Mouse (Mus musculus): ENCODE results near the gene 4930452B06Rik. TPM values are rescaled to one million over a fixed set of nuclear protein-coding genes. Genes with fewer than 3 reads are reported as not detected.

The 4930452B06Rik gene
- polyA plus RNA-seq, 1 experiment: 0.04 TPM

DNA sequence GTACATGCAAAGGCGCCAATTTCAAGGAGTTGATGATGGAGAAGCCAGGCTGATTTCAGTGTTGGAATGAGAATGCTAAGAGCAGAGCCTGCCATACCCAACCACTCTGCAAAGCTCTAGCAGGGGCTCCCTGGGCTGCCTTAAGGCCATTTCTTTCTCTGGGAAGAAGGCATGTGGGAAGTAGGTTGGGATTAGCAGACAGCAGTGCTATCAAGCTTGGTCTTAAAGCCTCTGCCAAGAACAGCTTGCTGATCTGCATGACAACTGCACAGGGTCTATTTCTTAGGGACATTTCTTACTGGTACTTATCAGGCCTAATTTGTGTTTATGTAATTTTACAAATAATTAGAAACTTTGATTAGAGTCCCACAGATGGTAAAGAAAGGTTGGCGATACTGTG lies 161.8 kb downstream of the 4930452B06Rik start:
- H3K4me1 ChIP-seq (ENCODE audit: control insufficient read depth, insufficient read depth, insufficient read length): no peaks in the 10 kb centered on the region
- WGBS: 94% methylated on average over 2 of the region's 2 CpGs
- H3K36me3 ChIP-seq (ENCODE audit: control insufficient read depth, insufficient read depth, low read length): no peaks in the 10 kb centered on the region
- DNase-seq (ENCODE audit: low read depth in 1 of 2, low spot score in 2 of 2): no peak
- no peak overlapping the region for H3K27ac ChIP-seq (ENCODE audit: insufficient read depth, low read length)
- no peaks in the 10 kb centered on the region for H3K27me3 ChIP-seq (ENCODE audit: control insufficient read depth, insufficient read depth, low read length)
- no peak overlapping the region for H3K4me3 ChIP-seq (ENCODE audit: extremely low read depth, insufficient read depth, insufficient read length)
- TF ChIP-seq CTCF (IDR thresholded peaks at IDR 0.05; ENCODE audit: extremely low read depth, insufficient read depth, insufficient read length, insufficient replicate concordance) (no peak), POLR2A (IDR thresholded peaks at IDR 0.05; ENCODE audit: low read depth, low read length) (no peak)

DNA sequence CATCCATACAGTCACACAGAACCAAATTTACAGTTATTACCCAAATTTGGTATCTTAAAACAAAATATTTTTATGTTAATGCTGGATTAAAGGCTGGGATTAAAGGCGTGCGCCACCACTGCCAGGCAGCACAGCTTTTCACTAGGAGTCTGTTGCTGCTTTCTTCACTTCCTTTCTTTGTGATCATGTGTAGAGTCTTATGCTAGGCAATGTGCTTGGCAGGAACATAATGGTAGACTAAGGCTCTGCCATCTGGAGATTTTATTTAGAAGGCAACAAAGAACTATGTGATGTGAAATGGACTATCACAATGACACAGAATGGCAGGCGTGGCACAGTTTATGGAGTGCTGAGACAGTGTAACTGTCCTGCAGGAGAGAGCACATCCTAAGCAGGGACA lies 162.7 kb downstream of the 4930452B06Rik start:
- TF ChIP-seq CTCF (IDR thresholded peaks at IDR 0.05; ENCODE audit: extremely low read depth, insufficient read depth, insufficient read length, insufficient replicate concordance) (no peak), POLR2A (IDR thresholded peaks at IDR 0.05; ENCODE audit: low read depth, low read length) (no peak)
- no peak for DNase-seq (ENCODE audit: low read depth in 1 of 2, low spot score in 2 of 2)
- WGBS: 96% methylated on average over 3 of the region's 3 CpGs
- no peak overlapping the region for H3K27ac ChIP-seq (ENCODE audit: insufficient read depth, low read length)
- no peak overlapping the region for H3K4me3 ChIP-seq (ENCODE audit: extremely low read depth, insufficient read depth, insufficient read length)
- no peaks in the 10 kb centered on the region for H3K27me3 ChIP-seq (ENCODE audit: control insufficient read depth, insufficient read depth, low read length)
- no peaks in the 10 kb centered on the region for H3K4me1 ChIP-seq (ENCODE audit: control insufficient read depth, insufficient read depth, insufficient read length)
- H3K36me3 ChIP-seq (ENCODE audit: control insufficient read depth, insufficient read depth, low read length): no peaks in the 10 kb centered on the region

- Histone ChIP-seq H3K4me3 (ENCODE audit: extremely low read depth, insufficient read depth, insufficient read length) (no peak overlapping the region), H3K4me1 (ENCODE audit: control insufficient read depth, insufficient read depth, insufficient read length) (no peaks in the 10 kb centered on the region), H3K36me3 (ENCODE audit: control insufficient read depth, insufficient read depth, low read length) (no peaks in the 10 kb centered on the region), H3K27ac (ENCODE audit: insufficient read depth, low read length) (no peak overlapping the region), H3K27me3 (ENCODE audit: control insufficient read depth, insufficient read depth, low read length) (no peaks in the 10 kb centered on the region)
- TF ChIP-seq CTCF (IDR thresholded peaks at IDR 0.05; ENCODE audit: extremely low read depth, insufficient read depth, insufficient read length, insufficient replicate concordance) (no peak), POLR2A (IDR thresholded peaks at IDR 0.05; ENCODE audit: low read depth, low read length) (no peak)
- 89% methylated on average over 5 of the region's 5 CpGs for WGBS
- DNase-seq (ENCODE audit: low read depth in 1 of 2, low spot score in 2 of 2): no peak
These were observed 163.5 kb downstream of the 4930452B06Rik start for GRCm38 (mm10) chr14:8502496-8502895.

DNA sequence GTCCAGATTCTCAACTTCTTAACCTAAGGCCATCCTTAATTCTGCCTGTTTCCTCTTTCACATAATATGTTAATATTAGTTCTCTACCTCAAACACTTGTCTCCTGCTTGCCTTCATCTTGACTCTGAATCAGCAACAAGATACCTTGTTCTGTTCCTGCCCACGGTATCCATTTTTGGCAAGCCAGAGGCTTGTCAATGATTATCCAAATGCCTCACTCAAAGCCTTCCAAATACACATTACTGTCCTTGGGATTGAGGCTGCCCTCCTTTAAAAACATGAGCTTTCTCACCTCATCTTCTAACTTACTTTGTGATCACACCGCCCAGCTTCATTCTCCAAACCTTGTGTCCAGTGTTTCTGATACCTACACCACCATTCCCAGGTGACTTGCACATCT lies 170.3 kb downstream of the 4930452B06Rik start:
- Histone ChIP-seq H3K4me1 (ENCODE audit: control insufficient read depth, insufficient read depth, insufficient read length) (no peaks in the 10 kb centered on the region), H3K27me3 (ENCODE audit: control insufficient read depth, insufficient read depth, low read length) (no peaks in the 10 kb centered on the region), H3K27ac (ENCODE audit: insufficient read depth, low read length) (no peak overlapping the region), H3K4me3 (ENCODE audit: extremely low read depth, insufficient read depth, insufficient read length) (no peak overlapping the region), H3K36me3 (ENCODE audit: control insufficient read depth, insufficient read depth, low read length) (no peaks in the 10 kb centered on the region)
- TF ChIP-seq CTCF (IDR thresholded peaks at IDR 0.05; ENCODE audit: extremely low read depth, insufficient read depth, insufficient read length, insufficient replicate concordance) (no peak), POLR2A (IDR thresholded peaks at IDR 0.05; ENCODE audit: low read depth, low read length) (no peak)
- no peak for DNase-seq (ENCODE audit: low read depth in 1 of 2, low spot score in 2 of 2)
- WGBS: 88% methylated on average over 2 of the region's 2 CpGs

GRCm38 (mm10) chr14:8494952-8495351 lies 171.1 kb downstream of the 4930452B06Rik start:
- Histone ChIP-seq H3K27me3 (ENCODE audit: control insufficient read depth, insufficient read depth, low read length) (no peaks in the 10 kb centered on the region), H3K27ac (ENCODE audit: insufficient read depth, low read length) (no peak overlapping the region), H3K4me1 (ENCODE audit: control insufficient read depth, insufficient read depth, insufficient read length) (no peaks in the 10 kb centered on the region), H3K36me3 (ENCODE audit: control insufficient read depth, insufficient read depth, low read length) (no peaks in the 10 kb centered on the region), H3K4me3 (ENCODE audit: extremely low read depth, insufficient read depth, insufficient read length) (no peak overlapping the region)
- 81% methylated on average over 4 of the region's 4 CpGs for WGBS
- TF ChIP-seq CTCF (IDR thresholded peaks at IDR 0.05; ENCODE audit: extremely low read depth, insufficient read depth, insufficient read length, insufficient replicate concordance) (no peak), POLR2A (IDR thresholded peaks at IDR 0.05; ENCODE audit: low read depth, low read length) (no peak)
- DNase-seq (ENCODE audit: low read depth in 1 of 2, low spot score in 2 of 2): no peak

GRCm38 (mm10) chr14:8494260-8494659 lies 171.8 kb downstream of the 4930452B06Rik start:
- Histone ChIP-seq H3K27me3 (ENCODE audit: control insufficient read depth, insufficient read depth, low read length) (no peaks in the 10 kb centered on the region), H3K4me1 (ENCODE audit: control insufficient read depth, insufficient read depth, insufficient read length) (no peaks in the 10 kb centered on the region), H3K27ac (ENCODE audit: insufficient read depth, low read length) (no peak overlapping the region), H3K36me3 (ENCODE audit: control insufficient read depth, insufficient read depth, low read length) (no peaks in the 10 kb centered on the region), H3K4me3 (ENCODE audit: extremely low read depth, insufficient read depth, insufficient read length) (no peak overlapping the region)
- WGBS: 78% methylated on average over 1 of the region's 1 CpGs
- no peak for TF ChIP-seq POLR2A (IDR thresholded peaks at IDR 0.05; ENCODE audit: low read depth, low read length)
- TF ChIP-seq CTCF (IDR thresholded peaks at IDR 0.05; ENCODE audit: extremely low read depth, insufficient read depth, insufficient read length, insufficient replicate concordance): no peak
- no peak for DNase-seq (ENCODE audit: low read depth in 1 of 2, low spot score in 2 of 2)

GRCm38 (mm10) chr14:8478098-8478497 lies 187.9 kb downstream of the 4930452B06Rik start:
- no peak for DNase-seq (ENCODE audit: low read depth in 1 of 2, low spot score in 2 of 2)
- H3K36me3 ChIP-seq (ENCODE audit: control insufficient read depth, insufficient read depth, low read length): no peaks in the 10 kb centered on the region
- H3K27me3 ChIP-seq (ENCODE audit: control insufficient read depth, insufficient read depth, low read length): no peaks in the 10 kb centered on the region
- H3K4me1 ChIP-seq (ENCODE audit: control insufficient read depth, insufficient read depth, insufficient read length): no peaks in the 10 kb centered on the region
- H3K4me3 ChIP-seq (ENCODE audit: extremely low read depth, insufficient read depth, insufficient read length): no peak overlapping the region
- no peak overlapping the region for H3K27ac ChIP-seq (ENCODE audit: insufficient read depth, low read length)
- TF ChIP-seq CTCF (IDR thresholded peaks at IDR 0.05; ENCODE audit: extremely low read depth, insufficient read depth, insufficient read length, insufficient replicate concordance) (no peak), POLR2A (IDR thresholded peaks at IDR 0.05; ENCODE audit: low read depth, low read length) (no peak)
- 94% methylated on average over 5 of the region's 5 CpGs for WGBS

Measured in spleen, adult 2 months (tissue).